Mouse (Mus musculus) frontal cortex, adult 2 months (tissue): ENCODE measurements at regions not wholly inside any gene's neighbourhood (a gene's known extent, or its start where the extent isn't known, plus 50 kb on each side); places are given as distances from the start of the nearest gene placed in this dataset.
A peak's percentile ranks its signal among the peaks of the same experiment; 100 is the strongest.

ENCODE experiments used
- DNase-seq, 2 experiments: peaks; one replicate each; pipeline ENCODE4 v3.0.0; 2022; ENCODE audit warnings: low spot score in 1 of 2; ENCODE audit errors: extremely low spot score in 1 of 2

GRCm38 (mm10) chr13:4663390-4663789 is 54.4 kb upstream of the Akr1e1 start:
- no peak for DNase-seq

GRCm38 (mm10) chr13:4662336-4663101 is 53.5 kb upstream of the Akr1e1 start:
- peak; percentile 41 to 91 for DNase-seq
